Mouse (Mus musculus) midbrain, embryonic 15.5 days (tissue): Measurements from ENCODE around the gene Maff. TPM values are rescaled to one million over a fixed set of nuclear protein-coding genes. Genes with fewer than 3 reads are reported as not detected.

Experiments
- ATAC-seq: fragments of 200-750 bp; cut with Nextera tagmentation; replicated peaks from 2 replicates; pipeline ENCODE4 v1.8.0; 2017; ENCODE audit warnings: moderate TSS enrichment
- H3K27ac ChIP-seq: fragments of 300-500 bp; sonication (generic); 2 replicates; pipeline ENCODE4 v1.5.1; 2015; ENCODE audit warnings: mild to moderate bottlenecking, inconsistent platforms
- H3K27me3 ChIP-seq: fragments of 300-500 bp; sonication (generic); replicated peaks from 2 replicates; pipeline ENCODE4 v1.6.1; 2015; ENCODE audit warnings: inconsistent platforms
- H3K36me3 ChIP-seq: fragments of 300-500 bp; sonication (generic); replicated peaks from 2 replicates; pipeline ENCODE4 v1.6.1; 2015; ENCODE audit warnings: inconsistent platforms
- H3K4me1 ChIP-seq: fragments of 300-500 bp; sonication (generic); 2 replicates; pipeline ENCODE4 v1.6.1; 2015; ENCODE audit warnings: inconsistent platforms
- H3K4me2 ChIP-seq: fragments of 300-500 bp; sonication (generic); 2 replicates; pipeline ENCODE4 v1.6.1; 2015; ENCODE audit warnings: inconsistent platforms, mild to moderate bottlenecking, moderate library complexity
- H3K4me3 ChIP-seq: fragments of 300-500 bp; sonication (generic); 2 replicates; pipeline ENCODE4 v1.5.1; 2015; ENCODE audit warnings: mild to moderate bottlenecking, inconsistent platforms
- H3K9ac ChIP-seq: fragments of 300-500 bp; sonication (generic); 2 replicates; pipeline ENCODE4 v1.6.1; 2015; ENCODE audit warnings: mild to moderate bottlenecking, inconsistent platforms
- H3K9me3 ChIP-seq: fragments of 300-500 bp; sonication (generic); 2 replicates; pipeline ENCODE4 v1.6.1; 2016; ENCODE audit warnings: inconsistent platforms
- WGBS: fragments of 180-500 bp; shearing (Covaris S2); methylation state at CpG from one replicate; pipeline ENCODE4 v1.1.7; 2015; ENCODE audit warnings: mixed read lengths; 5-methylcytosine and 5-hydroxymethylcytosine counted together
- polyA plus RNA-seq: library from polyadenylated mRNA; unstranded; fragments of >200 nt; fragmentation: Nextera tagmentation; extraction: Ambion mirVana; gene quantifications from 2 replicates; pipeline ENCODE4 v1.2.1, GENCODE M21; 2015

Maff gene
- polyA plus RNA-seq, 1 experiment from 2014 or later = 0.80 TPM

DNA sequence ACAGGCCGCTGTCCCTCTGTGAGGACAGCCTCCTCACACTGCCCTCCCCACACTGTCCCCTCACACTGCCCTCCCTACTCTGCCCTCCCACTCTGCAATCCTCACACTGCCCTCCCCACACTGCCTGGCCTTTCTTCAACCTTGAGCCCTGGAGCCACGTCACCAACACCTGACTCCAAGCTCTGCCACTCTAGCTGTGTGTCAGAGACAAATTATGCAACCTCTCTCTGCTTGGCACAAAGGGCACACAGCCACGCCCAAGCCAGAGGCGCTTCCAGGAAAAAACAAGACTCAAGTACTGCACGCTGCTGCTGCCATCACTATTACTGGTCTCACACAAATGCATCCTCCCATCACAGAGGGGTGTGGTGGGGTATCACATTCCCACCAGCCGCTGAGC lies 44.0 kb downstream of the Maff start:
- WGBS = 85% methylated on average over 6 of the region's 6 CpGs
- Histone ChIP-seq H3K36me3 (no peaks in the 10 kb centered on the region), H3K4me1 (peaks cover 14% of the 10 kb centered on the region), H3K27ac (no peak overlapping the region), H3K9me3 (no peaks in the 10 kb centered on the region), H3K9ac (no peak overlapping the region), H3K4me3 (no peak overlapping the region), H3K27me3 (no peaks in the 10 kb centered on the region), H3K4me2 (no peak overlapping the region)
- no peak for ATAC-seq

- H3K9me3 ChIP-seq = no peaks in the 10 kb centered on the region
- ATAC-seq = no peak
- H3K36me3 ChIP-seq = no peaks in the 10 kb centered on the region
- no peak overlapping the region for H3K4me2 ChIP-seq
- no peak overlapping the region for H3K4me3 ChIP-seq
- H3K9ac ChIP-seq = no peak overlapping the region
- WGBS = 39% methylated on average over 7 of the region's 7 CpGs
- H3K27ac ChIP-seq = no peak overlapping the region
- no peaks in the 10 kb centered on the region for H3K27me3 ChIP-seq
- peaks cover 14% of the 10 kb centered on the region for H3K4me1 ChIP-seq
These were observed 45.1 kb downstream of the Maff start for GRCm38 (mm10) chr15:79391447-79392093.

- H3K36me3 ChIP-seq = no peaks in the 10 kb centered on the region
- no peak overlapping the region for H3K9ac ChIP-seq
- H3K4me2 ChIP-seq = no peak overlapping the region
- no peak for ATAC-seq
- no peaks in the 10 kb centered on the region for H3K27me3 ChIP-seq
- H3K4me1 ChIP-seq = peaks cover 14% of the 10 kb centered on the region
- no peak overlapping the region for H3K4me3 ChIP-seq
- no peaks in the 10 kb centered on the region for H3K9me3 ChIP-seq
- H3K27ac ChIP-seq = no peak overlapping the region
- WGBS = 88% methylated on average over 5 of the region's 5 CpGs
These were observed 46.1 kb downstream of the Maff start for GRCm38 (mm10) chr15:79392527-79392926.

GRCm38 (mm10) chr15:79393101-79393500 lies 46.7 kb downstream of the Maff start:
- WGBS = 84% methylated on average over 6 of the region's 6 CpGs
- no peak overlapping the region for H3K27ac ChIP-seq
- no peak overlapping the region for H3K4me2 ChIP-seq
- H3K36me3 ChIP-seq = no peaks in the 10 kb centered on the region
- H3K4me3 ChIP-seq = no peak overlapping the region
- no peaks in the 10 kb centered on the region for H3K27me3 ChIP-seq
- H3K4me1 ChIP-seq = peaks cover 14% of the 10 kb centered on the region
- no peaks in the 10 kb centered on the region for H3K9me3 ChIP-seq
- ATAC-seq = no peak
- no peak overlapping the region for H3K9ac ChIP-seq

DNA sequence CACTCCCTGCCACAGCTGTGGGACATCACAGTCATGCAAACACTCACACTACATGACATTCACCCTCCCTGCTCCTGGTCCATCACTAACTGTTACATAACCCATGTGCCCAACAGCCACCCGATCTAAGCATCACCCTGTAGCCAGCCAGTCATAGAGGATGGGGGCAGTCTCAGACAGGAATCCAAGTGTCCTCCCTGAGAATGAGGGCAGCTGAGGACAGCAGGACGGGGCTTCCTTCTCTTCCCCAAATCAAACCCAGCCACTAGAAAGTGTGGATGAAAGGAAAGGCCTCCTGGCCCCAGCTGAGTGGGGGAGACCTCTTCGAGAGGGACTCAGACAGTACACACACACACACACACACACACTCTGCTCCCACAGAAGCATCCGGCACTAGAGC lies 48.4 kb downstream of the Maff start:
- ATAC-seq = no peak
- H3K4me3 ChIP-seq = no peak overlapping the region
- no peaks in the 10 kb centered on the region for H3K27me3 ChIP-seq
- no peaks in the 10 kb centered on the region for H3K36me3 ChIP-seq
- peaks cover 23% of the 10 kb centered on the region for H3K4me1 ChIP-seq
- WGBS = 79% methylated on average over 4 of the region's 4 CpGs
- H3K4me2 ChIP-seq = no peak overlapping the region
- no peak overlapping the region for H3K9ac ChIP-seq
- H3K27ac ChIP-seq = no peak overlapping the region
- H3K9me3 ChIP-seq = no peaks in the 10 kb centered on the region

- Histone ChIP-seq H3K27ac (no peak overlapping the region), H3K36me3 (no peaks in the 10 kb centered on the region), H3K9me3 (no peaks in the 10 kb centered on the region), H3K4me3 (no peak overlapping the region), H3K4me1 (peaks cover 27% of the 10 kb centered on the region), H3K27me3 (no peaks in the 10 kb centered on the region), H3K9ac (no peak overlapping the region), H3K4me2 (no peak overlapping the region)
- 87% methylated on average over 6 of the region's 6 CpGs for WGBS
- no peak for ATAC-seq
These were observed 48.9 kb downstream of the Maff start for GRCm38 (mm10) chr15:79395281-79395680.

DNA sequence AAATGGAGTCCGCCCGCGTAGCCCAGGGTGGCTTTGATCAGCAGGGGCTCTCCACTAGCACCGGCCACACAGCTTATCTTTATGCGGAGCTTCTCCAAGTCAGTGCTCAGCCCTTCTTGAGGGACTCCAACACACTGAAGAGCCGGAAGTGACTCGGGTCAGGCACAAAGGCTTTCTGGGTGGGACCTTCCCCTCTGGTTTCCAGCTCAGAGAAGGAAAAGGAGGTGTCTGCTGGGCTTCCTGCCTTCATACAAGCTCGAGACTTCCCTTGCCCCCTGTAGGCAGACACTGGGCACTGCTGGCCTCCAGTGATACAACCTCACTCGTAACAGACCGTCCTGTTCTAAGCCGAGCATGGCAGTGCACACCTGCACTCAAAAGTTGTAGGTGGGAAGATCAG lies 50.3 kb downstream of the Maff start:
- Histone ChIP-seq H3K4me3 (no peak overlapping the region), H3K9ac (no peak overlapping the region), H3K9me3 (no peaks in the 10 kb centered on the region), H3K27me3 (no peaks in the 10 kb centered on the region), H3K4me2 (no peak overlapping the region), H3K4me1 (peaks cover 36% of the 10 kb centered on the region), H3K27ac (no peak overlapping the region), H3K36me3 (no peaks in the 10 kb centered on the region)
- ATAC-seq = no peak
- 88% methylated on average over 11 of the region's 11 CpGs for WGBS

- Histone ChIP-seq H3K27ac (no peak overlapping the region), H3K4me2 (no peak overlapping the region), H3K4me1 (peaks cover 41% of the 10 kb centered on the region), H3K4me3 (no peak overlapping the region), H3K27me3 (no peaks in the 10 kb centered on the region), H3K9ac (no peak overlapping the region), H3K9me3 (no peaks in the 10 kb centered on the region), H3K36me3 (no peaks in the 10 kb centered on the region)
- ATAC-seq = no peak
- WGBS = 82% methylated on average over 14 of the region's 14 CpGs
These were observed 53.0 kb downstream of the Maff start for GRCm38 (mm10) chr15:79399231-79400052.

DNA sequence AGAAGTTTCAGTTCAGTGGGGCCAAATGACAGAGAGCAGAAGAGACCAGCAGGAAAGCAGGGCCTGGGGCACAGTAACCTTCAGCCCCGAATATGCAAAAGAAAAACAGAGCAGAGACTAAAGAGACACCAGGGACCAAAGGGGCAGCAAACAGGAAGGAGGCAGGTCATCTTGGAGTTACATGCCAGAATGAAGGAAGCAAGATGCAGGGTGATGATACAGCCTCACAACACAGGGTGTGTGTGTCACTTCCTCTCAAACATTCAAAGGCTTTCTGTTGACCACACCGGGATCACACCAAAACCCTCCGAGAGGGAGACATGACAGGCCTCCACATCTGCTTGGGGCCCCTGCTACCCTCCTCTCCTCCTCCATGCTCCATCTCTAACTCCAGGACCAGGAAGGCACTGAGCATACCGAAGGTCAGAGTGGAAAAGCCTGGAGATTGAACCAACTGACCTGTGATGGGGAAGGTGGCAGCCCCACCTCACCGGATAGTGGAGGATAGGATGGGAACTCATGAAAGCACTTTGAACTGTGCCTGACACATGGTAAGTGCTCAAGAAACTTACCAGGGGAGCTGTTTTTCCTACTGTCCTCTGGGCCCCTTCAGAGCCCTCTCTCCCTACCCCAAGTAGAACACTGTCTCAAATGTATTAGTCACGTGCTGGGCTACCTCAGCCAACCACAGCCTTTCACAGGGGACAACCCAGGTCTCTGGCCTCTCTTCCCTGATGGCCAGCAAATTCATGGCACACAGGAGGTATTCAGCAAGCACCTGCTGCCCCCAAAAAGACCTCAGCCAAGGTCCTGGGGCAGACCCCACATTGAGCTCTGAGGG lies 53.9 kb downstream of the Maff start:
- WGBS = 83% methylated on average over 6 of the region's 6 CpGs
- peaks cover 41% of the 10 kb centered on the region for H3K4me1 ChIP-seq
- H3K36me3 ChIP-seq = no peaks in the 10 kb centered on the region
- H3K27ac ChIP-seq = no peak overlapping the region
- no peak overlapping the region for H3K4me3 ChIP-seq
- no peaks in the 10 kb centered on the region for H3K9me3 ChIP-seq
- H3K4me2 ChIP-seq = no peak overlapping the region
- H3K27me3 ChIP-seq = no peaks in the 10 kb centered on the region
- peak overlapping the region; percentile 25; the same call in 1 of the 2 replicates for H3K9ac ChIP-seq
- no peak for ATAC-seq

- Histone ChIP-seq H3K4me1 (peaks cover 41% of the 10 kb centered on the region), H3K27me3 (no peaks in the 10 kb centered on the region), H3K4me2 (peak overlapping the region; percentile 89), H3K36me3 (no peaks in the 10 kb centered on the region), H3K9me3 (no peaks in the 10 kb centered on the region), H3K9ac (peak overlapping the region; percentile 25; the same call in 1 of the 2 replicates), H3K4me3 (no peak overlapping the region), H3K27ac (no peak overlapping the region)
- 50% methylated on average over 7 of the region's 7 CpGs for WGBS
- no peak for ATAC-seq
These were observed 54.5 kb downstream of the Maff start for GRCm38 (mm10) chr15:79400975-79401365.

GRCm38 (mm10) chr15:79402176-79402575 lies 55.8 kb downstream of the Maff start:
- no peaks in the 10 kb centered on the region for H3K36me3 ChIP-seq
- H3K4me1 ChIP-seq = peaks cover 41% of the 10 kb centered on the region
- ATAC-seq = no peak
- H3K4me3 ChIP-seq = peak overlapping the region; percentile 87
- H3K4me2 ChIP-seq = peak overlapping the region; percentile 89
- H3K9me3 ChIP-seq = no peaks in the 10 kb centered on the region
- H3K27ac ChIP-seq = peak overlapping the region; percentile 78; the same call in 1 of the 2 replicates
- peak overlapping the region; percentile 85 for H3K9ac ChIP-seq
- H3K27me3 ChIP-seq = no peaks in the 10 kb centered on the region
- 18% methylated on average over 5 of the region's 5 CpGs for WGBS
